Mouse (Mus musculus) midbrain, postnatal 0 days (tissue): ENCODE results near the gene Dctpp1. TPM values are rescaled to one million over a fixed set of nuclear protein-coding genes. Genes with fewer than 3 reads are reported as not detected.

Source experiments
- ATAC-seq: fragments of 200-750 bp; cut with Nextera tagmentation; 2 replicates; pipeline ENCODE4 v1.8.0; 2017; ENCODE audit warnings: moderate number of reproducible peaks, mild to moderate bottlenecking, moderate TSS enrichment, moderate library complexity; ENCODE audit not compliant: low FRiP score
- DNase-seq: peaks from one replicate; pipeline ENCODE4 v3.0.0-alpha.2; 2015; ENCODE audit warnings: low spot score
- H3K27ac ChIP-seq: fragments of 300-500 bp; sonication (generic); 2 replicates; pipeline ENCODE4 v1.5.1; 2014; ENCODE audit warnings: low read depth, mild to moderate bottlenecking, low read length, mixed read lengths
- H3K27me3 ChIP-seq: fragments of 300-500 bp; sonication (generic); 2 replicates; pipeline ENCODE4 v1.6.1; 2014; ENCODE audit warnings: low read length, control low read depth, mixed read lengths; ENCODE audit not compliant: insufficient read depth
- H3K36me3 ChIP-seq: fragments of 300-500 bp; sonication (generic); 2 replicates; pipeline ENCODE4 v1.6.1; 2014; ENCODE audit warnings: low read length, control low read depth, mixed read lengths; ENCODE audit not compliant: insufficient read depth
- H3K4me1 ChIP-seq: fragments of 300-500 bp; sonication (generic); 2 replicates; pipeline ENCODE4 v1.6.1; 2014; ENCODE audit warnings: mild to moderate bottlenecking, control low read depth, antibody characterized with exemption, low read length, mixed read lengths; ENCODE audit not compliant: insufficient read depth
- H3K4me2 ChIP-seq: fragments of 300-500 bp; sonication (generic); 2 replicates; pipeline ENCODE4 v1.6.1; 2014; ENCODE audit warnings: low read depth, mild to moderate bottlenecking, low read length, mixed read lengths; ENCODE audit not compliant: poor library complexity, severe bottlenecking
- H3K4me3 ChIP-seq: fragments of 300-500 bp; sonication (generic); 2 replicates; pipeline ENCODE4 v1.5.1; 2014; ENCODE audit warnings: low read depth, mild to moderate bottlenecking, low read length, moderate library complexity
- H3K9ac ChIP-seq: fragments of 300-500 bp; sonication (generic); replicated peaks from 2 replicates; pipeline ENCODE4 v1.6.1; 2014; ENCODE audit warnings: mild to moderate bottlenecking, low read length, moderate library complexity, mixed read lengths; ENCODE audit not compliant: poor library complexity, severe bottlenecking
- H3K9me3 ChIP-seq: fragments of 300-500 bp; sonication (generic); 2 replicates; pipeline ENCODE4 v1.6.1; 2016; ENCODE audit warnings: low read length, control low read depth
- CTCF ChIP-seq: IDR thresholded peaks from 2 replicates; pipeline ENCODE4 v1.5.1; 2016; ENCODE audit warnings: antibody characterized with exemption, mild to moderate bottlenecking
- WGBS: fragments of 180-500 bp; shearing (Covaris S2); extraction: QIAGEN DNeasy Blood & Tissue Kit; methylation state at CpG from one replicate; pipeline ENCODE4 v1.1.7; 2014; 5-methylcytosine and 5-hydroxymethylcytosine counted together
- polyA plus RNA-seq: library from polyadenylated mRNA; unstranded; fragments of >200 nt; fragmentation: Nextera tagmentation; extraction: Ambion mirVana; gene quantifications from 2 replicates; pipeline ENCODE4 v1.2.1, GENCODE M21; 2015
- total RNA-seq: library from RNA; depleted of rRNA; stranded (reverse); fragments of >200 nt; gene quantifications from 2 replicates; pipeline ENCODE4 v1.2.3, GENCODE M21; 2014

Gene Dctpp1
- total and polyA plus RNA-seq, 2 experiments from 2014 or later: 92.2 to 120 TPM

- 97% methylated on average over 2 of the region's 2 CpGs for WGBS
- ATAC-seq (no peak), DNase-seq (no peak)
- Histone ChIP-seq H3K27me3 (no peaks in the 10 kb centered on the region), H3K9ac (no peak overlapping the region), H3K36me3 (no peaks in the 10 kb centered on the region), H3K4me1 (no peaks in the 10 kb centered on the region), H3K9me3 (no peaks in the 10 kb centered on the region), H3K27ac (no peak overlapping the region), H3K4me2 (no peak overlapping the region), H3K4me3 (no peak overlapping the region)
- TF ChIP-seq CTCF: no peak
These were observed 21.7 kb upstream of the Dctpp1 start for GRCm38 (mm10) chr7:127282190-127282589.

- no peaks in the 10 kb centered on the region for H3K36me3 ChIP-seq
- H3K4me3 ChIP-seq: no peak overlapping the region
- TF ChIP-seq CTCF: no peak
These were observed 20.6 kb upstream of the Dctpp1 start for GRCm38 (mm10) chr7:127281114-127281513.

GRCm38 (mm10) chr7:127280092-127280491 lies 19.6 kb upstream of the Dctpp1 start:
- H3K27ac ChIP-seq: no peak overlapping the region
- no peak for TF ChIP-seq CTCF
- no peak overlapping the region for H3K9ac ChIP-seq
- no peak for DNase-seq
- H3K4me1 ChIP-seq: no peaks in the 10 kb centered on the region
- H3K4me3 ChIP-seq: no peak overlapping the region
- no peaks in the 10 kb centered on the region for H3K9me3 ChIP-seq
- no peaks in the 10 kb centered on the region for H3K27me3 ChIP-seq
- no peak for ATAC-seq
- H3K36me3 ChIP-seq: no peaks in the 10 kb centered on the region
- WGBS: 75% methylated on average over 3 of the region's 3 CpGs
- H3K4me2 ChIP-seq: no peak overlapping the region

More at GRCm38 (mm10) chr7:127281114-127281513, 20.6 kb upstream of the Dctpp1 start:
- H3K9ac ChIP-seq: no peak overlapping the region
- 78% methylated on average over 4 of the region's 4 CpGs for WGBS
- H3K27me3 ChIP-seq: no peaks in the 10 kb centered on the region
- H3K4me2 ChIP-seq: no peak overlapping the region
- no peak for ATAC-seq
- no peak overlapping the region for H3K27ac ChIP-seq
- no peaks in the 10 kb centered on the region for H3K4me1 ChIP-seq
- no peak for DNase-seq
- H3K9me3 ChIP-seq: no peaks in the 10 kb centered on the region

- 14% methylated on average over 8 of the region's 8 CpGs for WGBS
- Histone ChIP-seq H3K27ac (no peak overlapping the region), H3K4me2 (no peak overlapping the region), H3K9me3 (no peaks in the 10 kb centered on the region), H3K9ac (no peak overlapping the region), H3K4me1 (no peaks in the 10 kb centered on the region), H3K27me3 (no peaks in the 10 kb centered on the region), H3K36me3 (no peaks in the 10 kb centered on the region), H3K4me3 (no peak overlapping the region)
- ATAC-seq (no peak), DNase-seq (peak; percentile 45)
- TF ChIP-seq CTCF: peak; percentile 68
These were observed 17.8 kb upstream of the Dctpp1 start for GRCm38 (mm10) chr7:127278311-127278710.

- TF ChIP-seq CTCF: no peak
- Histone ChIP-seq H3K9me3 (no peaks in the 10 kb centered on the region), H3K4me1 (peaks cover 2% of the 10 kb centered on the region; the same call in 1 of the 2 replicates), H3K4me3 (no peak overlapping the region), H3K4me2 (no peak overlapping the region), H3K9ac (no peak overlapping the region), H3K27me3 (no peaks in the 10 kb centered on the region), H3K36me3 (no peaks in the 10 kb centered on the region), H3K27ac (no peak overlapping the region)
- WGBS: 75% methylated on average over 5 of the region's 5 CpGs
- DNase-seq (no peak), ATAC-seq (no peak)
These were observed 16.0 kb upstream of the Dctpp1 start for GRCm38 (mm10) chr7:127276519-127276961.

- no peaks in the 10 kb centered on the region for H3K27me3 ChIP-seq
- WGBS: 2% methylated on average over 39 of the region's 39 CpGs
- H3K4me3 ChIP-seq: peak within 1 kb of the TSS; percentile 92
- H3K4me2 ChIP-seq: peak within 1 kb of the TSS; percentile 82
- 0 out of 2 replicates have a peak, but pooled peaks cover 2% of the 10 kb centered on the region for H3K9me3 ChIP-seq
- DNase-seq (peak; percentile 96), ATAC-seq (peak; percentile 92)
- no peak for TF ChIP-seq CTCF
- H3K36me3 ChIP-seq: peaks cover 5% of the 10 kb centered on the region; the same call in 1 of the 2 replicates
- H3K4me1 ChIP-seq: peaks cover 2% of the 10 kb centered on the region; the same call in 1 of the 2 replicates
- H3K9ac ChIP-seq: peak within 1 kb of the TSS; percentile 89
- peak within 1 kb of the TSS; percentile 88 for H3K27ac ChIP-seq
These were observed 13.6 kb upstream of the Dctpp1 start, which contains the start of gene Sephs2 for GRCm38 (mm10) chr7:127273925-127274789. Sephs2 (minus strand) TSS chr7:127274055.
